Mouse (Mus musculus) small intestine, adult 2 months (tissue): Measurements from ENCODE around the gene Tat. TPM values are rescaled to one million over a fixed set of nuclear protein-coding genes. Genes with fewer than 3 reads are reported as not detected.

Experiments
- H3K27ac ChIP-seq: fragments of 200-500 bp; 2 replicates; pipeline ENCODE4 v1.5.1; 2012; ENCODE audit warnings: low read depth, low read length, control low read depth, inconsistent platforms; ENCODE audit not compliant: insufficient read depth
- H3K27me3 ChIP-seq: fragments of 200-500 bp; 2 replicates; pipeline ENCODE4 v1.6.1; 2012; ENCODE audit warnings: mild to moderate bottlenecking, moderate library complexity, low read length, inconsistent platforms; ENCODE audit not compliant: control insufficient read depth, insufficient read depth
- H3K36me3 ChIP-seq: fragments of 200-500 bp; 2 replicates; pipeline ENCODE4 v1.6.1; 2012; ENCODE audit warnings: mild to moderate bottlenecking, low read length, control low read depth, inconsistent platforms; ENCODE audit not compliant: control insufficient read depth, insufficient read depth
- H3K4me1 ChIP-seq: fragments of 200-500 bp; 2 replicates; pipeline ENCODE4 v1.6.1; 2012; ENCODE audit warnings: low read length, inconsistent platforms, mixed read lengths; ENCODE audit not compliant: control insufficient read depth, insufficient read depth, insufficient read length
- H3K4me3 ChIP-seq: fragments of 200-500 bp; 2 replicates; pipeline ENCODE4 v1.5.1; 2012; ENCODE audit warnings: low read depth, mild to moderate bottlenecking, control low read depth, inconsistent platforms, low read length, moderate library complexity
- CTCF ChIP-seq: fragments of 200-500 bp; IDR thresholded peaks from 2 replicates; pipeline ENCODE4 v1.5.1; 2012; ENCODE audit warnings: low read depth, mild to moderate bottlenecking, control low read depth, inconsistent platforms, low read length, moderate library complexity, mixed read lengths; ENCODE audit not compliant: insufficient replicate concordance, insufficient read length; ENCODE audit errors: extremely low read depth
- POLR2A ChIP-seq: fragments of 200-500 bp; IDR thresholded peaks from 2 replicates; pipeline ENCODE4 v1.6.1; 2012; ENCODE audit warnings: low read depth, mild to moderate bottlenecking, control low read depth, inconsistent platforms, low read length, moderate library complexity
- WGBS: fragments of 180-500 bp; shearing (Covaris S2); methylation state at CpG from one replicate; pipeline ENCODE4 v1.1.7; 2018; 5-methylcytosine and 5-hydroxymethylcytosine counted together
- polyA plus RNA-seq: library from polyadenylated mRNA; depleted of rRNA; stranded (reverse); fragments of >200 nt; gene quantifications from 2 replicates; pipeline ENCODE4 v1.2.3, GENCODE M21; 2012

The Tat gene
- polyA plus RNA-seq, 1 experiment = not detected

- no peak overlapping the region for H3K27ac ChIP-seq
- H3K4me1 ChIP-seq = peaks cover 4% of the 10 kb centered on the region; the same call in 1 of the 2 replicates
- H3K4me3 ChIP-seq = no peak overlapping the region
- H3K27me3 ChIP-seq = no peaks in the 10 kb centered on the region
- TF ChIP-seq CTCF = no peak
- TF ChIP-seq POLR2A = no peak
- no peaks in the 10 kb centered on the region for H3K36me3 ChIP-seq
- 21% methylated on average over 5 of the region's 5 CpGs for WGBS
Measured at GRCm38 (mm10) chr8:109983944-109984343, 6.3 kb upstream of the Tat start.

- 22% methylated on average over 7 of the region's 7 CpGs for WGBS
- Histone ChIP-seq H3K4me3 (no peak overlapping the region), H3K27me3 (no peaks in the 10 kb centered on the region), H3K36me3 (no peaks in the 10 kb centered on the region), H3K4me1 (peaks cover 4% of the 10 kb centered on the region; the same call in 1 of the 2 replicates), H3K27ac (no peak overlapping the region)
- TF ChIP-seq CTCF (no peak), POLR2A (no peak)
Measured at GRCm38 (mm10) chr8:109986384-109986783, 3.9 kb upstream of the Tat start.

DNA sequence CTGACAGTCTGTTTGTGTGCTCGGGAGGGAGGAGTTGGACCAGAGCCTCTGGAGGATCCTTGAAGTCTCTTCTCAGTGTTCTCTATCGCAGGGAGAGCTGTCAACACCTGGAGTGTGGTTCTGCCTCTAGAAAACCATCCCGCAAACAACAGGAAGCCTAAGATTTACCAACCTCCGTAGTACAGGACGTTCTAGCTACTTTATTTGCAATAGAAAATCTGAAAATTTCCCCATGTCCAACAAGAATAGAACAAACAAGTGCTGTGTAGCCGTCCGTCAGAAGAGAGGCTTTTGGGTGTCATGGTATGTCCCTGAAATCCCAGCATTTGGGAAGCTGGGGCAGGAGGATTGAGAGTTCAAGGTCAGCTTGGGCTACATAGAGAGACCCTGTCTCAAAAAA is 2.5 kb upstream of the Tat start:
- H3K4me3 ChIP-seq = no peak overlapping the region
- no peaks in the 10 kb centered on the region for H3K36me3 ChIP-seq
- WGBS = 35% methylated on average over 7 of the region's 7 CpGs
- H3K27ac ChIP-seq = no peak overlapping the region
- peaks cover 4% of the 10 kb centered on the region; the same call in 1 of the 2 replicates for H3K4me1 ChIP-seq
- H3K27me3 ChIP-seq = no peaks in the 10 kb centered on the region
- TF ChIP-seq CTCF (no peak), POLR2A (no peak)

DNA sequence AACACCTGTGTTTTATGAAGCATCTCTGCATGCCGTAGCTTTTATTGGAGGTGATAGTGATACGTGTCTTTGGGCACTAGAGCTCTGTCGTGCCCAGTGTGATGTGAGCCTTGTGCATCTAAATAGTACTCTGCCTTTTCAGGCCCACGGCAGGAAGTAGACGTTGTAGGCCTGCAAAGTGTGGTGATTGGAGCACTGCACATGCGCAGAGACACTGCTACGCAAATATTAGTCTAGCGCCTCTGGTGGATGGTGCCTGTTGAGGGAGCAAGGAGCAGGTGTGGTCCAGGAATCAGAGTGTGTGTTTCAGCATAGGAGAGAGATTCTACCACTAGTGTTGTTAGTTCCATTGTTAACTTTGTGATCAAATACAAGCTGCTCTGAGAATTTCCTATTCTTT is 1.1 kb upstream of the Tat start:
- H3K27ac ChIP-seq = no peak overlapping the region
- 85% methylated on average over 8 of the region's 8 CpGs for WGBS

DNA sequence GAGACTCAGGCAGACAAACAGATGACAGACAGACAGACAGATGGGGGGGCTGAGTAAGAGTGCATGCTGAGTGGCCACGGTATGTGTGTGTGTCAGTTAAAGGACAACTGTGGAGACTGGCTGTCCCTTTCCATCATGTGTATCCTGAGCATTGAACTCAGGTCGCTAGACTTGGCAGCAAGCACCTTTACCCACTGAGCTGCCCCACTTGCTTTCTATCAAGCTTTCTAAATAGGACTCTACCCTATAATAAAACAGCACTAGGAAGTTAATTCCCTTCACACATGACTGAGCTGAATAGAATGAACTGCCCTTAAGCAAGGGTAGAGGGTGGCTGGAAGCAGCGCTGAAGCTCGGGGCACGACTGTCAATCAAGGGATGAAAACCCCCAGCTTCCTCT is 1.9 kb downstream of the Tat start:
- no peak overlapping the region for H3K27ac ChIP-seq
- no peak overlapping the region for H3K4me3 ChIP-seq
- H3K27me3 ChIP-seq = no peaks in the 10 kb centered on the region
- H3K36me3 ChIP-seq = no peaks in the 10 kb centered on the region
- WGBS = 75% methylated on average over 5 of the region's 5 CpGs
- H3K4me1 ChIP-seq = no peaks in the 10 kb centered on the region; the same call in 1 of the 2 replicates
- TF ChIP-seq CTCF (no peak), POLR2A (no peak)

More for the DNA sequence above, 1.1 kb upstream of the Tat start:
- no peak overlapping the region for H3K4me3 ChIP-seq
- peaks cover 4% of the 10 kb centered on the region; the same call in 1 of the 2 replicates for H3K4me1 ChIP-seq
- no peak for TF ChIP-seq CTCF
- TF ChIP-seq POLR2A = no peak
- no peaks in the 10 kb centered on the region for H3K27me3 ChIP-seq
- H3K36me3 ChIP-seq = no peaks in the 10 kb centered on the region

- H3K27me3 ChIP-seq = no peaks in the 10 kb centered on the region
- H3K27ac ChIP-seq = no peak overlapping the region
- no peaks in the 10 kb centered on the region for H3K36me3 ChIP-seq
- H3K4me3 ChIP-seq = no peak overlapping the region
- TF ChIP-seq CTCF (no peak), POLR2A (no peak)
- no peaks in the 10 kb centered on the region for H3K4me1 ChIP-seq
- WGBS = 23% methylated on average over 1 of the region's 1 CpGs
Measured at GRCm38 (mm10) chr8:109992951-109993350, 2.7 kb downstream of the Tat start.

GRCm38 (mm10) chr8:109997381-109997780 is 7.1 kb downstream of the Tat start:
- H3K27ac ChIP-seq = no peak overlapping the region
- no peaks in the 10 kb centered on the region for H3K27me3 ChIP-seq
- no peak overlapping the region for H3K4me3 ChIP-seq
- no peak for TF ChIP-seq CTCF
- no peak for TF ChIP-seq POLR2A
- H3K4me1 ChIP-seq = no peaks in the 10 kb centered on the region
- 60% methylated on average over 9 of the region's 9 CpGs for WGBS
- no peaks in the 10 kb centered on the region for H3K36me3 ChIP-seq
